Mouse (Mus musculus) ES-Bruce4 (cell line): Measurements from ENCODE around the gene Cmip. TPM values are rescaled to one million over a fixed set of nuclear protein-coding genes. Genes with fewer than 3 reads are reported as not detected.

Experiments
- H3K27ac ChIP-seq: 2 replicates; pipeline ENCODE4 v1.5.1; 2012; ENCODE audit warnings: low read length, inconsistent platforms; ENCODE audit not compliant: insufficient read depth
- H3K27me3 ChIP-seq: 2 replicates; pipeline ENCODE4 v1.6.1; 2012; ENCODE audit warnings: mild to moderate bottlenecking, low read length, inconsistent platforms; ENCODE audit not compliant: control insufficient read depth, poor library complexity, insufficient read depth, severe bottlenecking
- H3K36me3 ChIP-seq: 2 replicates; pipeline ENCODE4 v1.6.1; 2012; ENCODE audit warnings: inconsistent platforms, mild to moderate bottlenecking, low read length, moderate library complexity; ENCODE audit not compliant: control insufficient read depth, poor library complexity, insufficient read depth, severe bottlenecking
- H3K4me1 ChIP-seq: one replicate; pipeline ENCODE4 v1.8.1; 2011; ENCODE audit warnings: low read length; ENCODE audit not compliant: control insufficient read depth, insufficient read depth
- H3K4me3 ChIP-seq: 2 replicates; pipeline ENCODE4 v1.5.1; 2011; ENCODE audit warnings: low read depth, mild to moderate bottlenecking, low read length
- H3K9ac ChIP-seq: 2 replicates; pipeline ENCODE4 v1.6.1; 2012; ENCODE audit warnings: low read depth, mild to moderate bottlenecking, inconsistent platforms; ENCODE audit not compliant: poor library complexity, severe bottlenecking
- H3K9me3 ChIP-seq: replicated peaks from 2 replicates; pipeline ENCODE4 v1.6.1; 2012; ENCODE audit warnings: mild to moderate bottlenecking, low read length, inconsistent platforms; ENCODE audit not compliant: control insufficient read depth, poor library complexity, insufficient read depth, severe bottlenecking
- CTCF ChIP-seq: IDR thresholded peaks from one replicate; pipeline ENCODE4 v1.8.1; 2011; ENCODE audit warnings: low read depth, low read length
- EP300 ChIP-seq: IDR thresholded peaks from 2 replicates; pipeline ENCODE4 v1.6.1; 2011; ENCODE audit warnings: low read depth, low read length; ENCODE audit not compliant: insufficient read depth
- POLR2A ChIP-seq: IDR thresholded peaks from one replicate; pipeline ENCODE4 v1.8.1; 2011; ENCODE audit warnings: low read length; ENCODE audit not compliant: insufficient read depth
- polyA plus RNA-seq: library from polyadenylated mRNA; stranded (reverse); fragments of >200 nt; gene quantifications from 2 replicates; pipeline ENCODE4 v1.2.4, GENCODE M21; 2011; ENCODE audit warnings: low read depth; ENCODE audit not compliant: missing spikeins, insufficient read depth, insufficient read length

Cmip gene
- polyA plus RNA-seq, 1 experiment = 67.9 TPM

DNA sequence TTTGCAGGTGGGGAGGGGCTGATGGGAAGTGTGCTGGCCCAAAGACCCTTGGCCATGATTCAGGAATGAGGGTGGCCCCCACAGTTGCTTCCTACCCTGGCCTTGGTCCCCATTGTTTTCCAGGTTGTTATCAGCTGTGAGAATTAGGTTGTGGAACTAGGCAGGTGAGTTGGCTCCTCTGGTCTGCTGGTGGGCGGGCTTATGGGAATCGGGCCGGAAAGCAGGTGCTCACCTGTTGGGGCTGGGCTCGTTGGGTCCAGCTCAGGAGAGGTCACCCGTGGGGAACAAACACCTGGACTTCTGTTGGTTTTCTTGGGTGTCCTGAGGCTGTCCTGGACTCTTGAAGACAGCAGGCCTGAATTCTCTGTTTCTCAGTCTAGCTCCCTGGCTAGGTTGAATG lies 8.2 kb downstream of the Cmip start:
- Histone ChIP-seq H3K9ac (no peak overlapping the region), H3K4me3 (no peak overlapping the region), H3K27me3 (no peaks in the 10 kb centered on the region), H3K36me3 (no peaks in the 10 kb centered on the region), H3K9me3 (no peaks in the 10 kb centered on the region), H3K4me1 (peaks cover 22% of the 10 kb centered on the region), H3K27ac (no peak overlapping the region)
- TF ChIP-seq EP300 (no peak), POLR2A (no peak), CTCF (no peak)

DNA sequence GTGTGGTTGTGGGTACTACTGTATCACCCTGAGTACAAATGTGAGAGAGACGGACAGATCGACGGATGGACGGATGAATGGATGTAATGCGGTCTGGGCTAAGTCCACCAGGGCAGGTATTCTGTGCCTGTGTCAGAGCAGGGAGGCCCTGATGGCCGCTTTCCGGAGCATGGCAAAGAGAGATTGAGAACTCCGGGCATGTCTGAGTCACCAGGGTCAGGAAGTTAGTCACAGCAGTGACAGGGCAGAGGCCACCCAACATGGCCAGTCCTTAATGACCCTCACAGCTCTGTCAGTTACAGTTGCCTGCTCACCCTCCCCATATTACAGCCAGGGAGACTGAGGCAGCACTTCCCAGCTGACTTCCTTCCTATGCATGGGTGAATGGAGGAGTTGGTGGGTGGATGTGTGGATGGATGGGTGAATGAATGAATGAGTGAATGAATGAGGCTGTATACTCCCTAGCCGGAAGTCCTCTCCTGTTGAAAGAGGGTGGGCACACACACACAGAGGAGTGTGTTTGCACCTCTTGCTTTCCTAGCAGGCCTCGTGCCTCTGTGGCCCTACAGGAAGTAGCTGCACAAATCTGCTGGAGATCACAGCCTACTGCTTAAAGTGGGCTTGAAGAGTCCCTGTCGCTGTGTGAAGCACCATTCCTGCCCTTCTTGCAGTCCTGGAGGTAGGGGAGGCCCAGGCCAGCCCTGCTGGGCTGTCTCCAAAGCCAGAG lies 10.7 kb downstream of the Cmip start:
- H3K4me1 ChIP-seq = peaks cover 12% of the 10 kb centered on the region
- TF ChIP-seq POLR2A (no peak), CTCF (no peak), EP300 (no peak)
- no peaks in the 10 kb centered on the region; the same call in 1 of the 2 replicates for H3K36me3 ChIP-seq
- H3K27me3 ChIP-seq = no peaks in the 10 kb centered on the region
- no peak overlapping the region for H3K9ac ChIP-seq
- no peak overlapping the region for H3K27ac ChIP-seq
- H3K9me3 ChIP-seq = no peaks in the 10 kb centered on the region
- H3K4me3 ChIP-seq = no peak overlapping the region

- Histone ChIP-seq H3K4me3 (no peak overlapping the region), H3K36me3 (no peaks in the 10 kb centered on the region), H3K27ac (no peak overlapping the region), H3K9ac (no peak overlapping the region), H3K27me3 (no peaks in the 10 kb centered on the region), H3K9me3 (no peaks in the 10 kb centered on the region), H3K4me1 (peaks cover 16% of the 10 kb centered on the region)
- TF ChIP-seq CTCF (no peak), POLR2A (no peak), EP300 (no peak)
Observed at GRCm38 (mm10) chr8:117278234-117278633, 21.4 kb downstream of the Cmip start.

DNA sequence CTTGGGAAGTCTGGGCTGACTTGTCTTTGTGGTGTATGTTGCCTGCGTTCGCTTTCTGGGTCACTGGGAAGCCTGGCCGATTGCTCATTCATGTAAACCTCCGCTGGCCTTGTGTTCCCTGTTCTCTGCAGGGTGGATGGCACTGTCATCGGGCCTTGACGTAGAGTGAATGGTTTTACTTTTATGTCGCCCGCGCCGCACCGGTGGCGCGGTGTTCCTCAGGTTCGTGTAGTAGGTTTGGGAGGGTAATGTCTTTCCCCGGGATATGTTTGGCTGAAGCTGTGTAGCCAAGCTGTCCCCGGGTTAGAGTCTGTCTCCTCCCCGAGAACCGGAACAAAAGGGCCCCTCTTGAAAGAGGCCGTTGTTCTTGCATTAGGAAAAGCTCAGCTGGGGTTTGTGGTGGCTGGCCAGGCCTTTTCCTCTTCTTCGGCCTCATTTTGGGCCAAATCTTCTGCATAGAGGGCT lies 21.8 kb downstream of the Cmip start:
- H3K9ac ChIP-seq = no peak overlapping the region
- H3K4me3 ChIP-seq = no peak overlapping the region
- TF ChIP-seq EP300 (no peak), CTCF (no peak), POLR2A (no peak)
- H3K27me3 ChIP-seq = no peaks in the 10 kb centered on the region
- H3K36me3 ChIP-seq = no peaks in the 10 kb centered on the region
- peaks cover 20% of the 10 kb centered on the region for H3K4me1 ChIP-seq
- no peaks in the 10 kb centered on the region for H3K9me3 ChIP-seq
- no peak overlapping the region for H3K27ac ChIP-seq

GRCm38 (mm10) chr8:117280488-117280887 lies 23.6 kb downstream of the Cmip start:
- Histone ChIP-seq H3K9ac (no peak overlapping the region), H3K4me1 (peaks cover 21% of the 10 kb centered on the region), H3K9me3 (no peaks in the 10 kb centered on the region), H3K27ac (no peak overlapping the region), H3K27me3 (no peaks in the 10 kb centered on the region), H3K36me3 (no peaks in the 10 kb centered on the region), H3K4me3 (no peak overlapping the region)
- TF ChIP-seq EP300 (no peak), CTCF (no peak), POLR2A (no peak)

- no peaks in the 10 kb centered on the region for H3K27me3 ChIP-seq
- H3K4me3 ChIP-seq = no peak overlapping the region
- H3K9ac ChIP-seq = no peak overlapping the region
- no peaks in the 10 kb centered on the region for H3K36me3 ChIP-seq
- H3K9me3 ChIP-seq = no peaks in the 10 kb centered on the region
- no peak overlapping the region for H3K27ac ChIP-seq
- TF ChIP-seq EP300 = no peak
- no peak for TF ChIP-seq CTCF
- TF ChIP-seq POLR2A = no peak
- H3K4me1 ChIP-seq = peaks cover 21% of the 10 kb centered on the region
Observed at GRCm38 (mm10) chr8:117281676-117282075, 24.8 kb downstream of the Cmip start.
